Mouse (Mus musculus): ENCODE results near the gene Frs3. TPM values are rescaled to one million over a fixed set of nuclear protein-coding genes. Genes with fewer than 3 reads are reported as not detected.

Gene Frs3
- polyA plus RNA-seq, 1 experiment from 2014 or later, result 2.1 TPM

GRCm38 (mm10) chr17:47671988-47672310 is 16.9 kb upstream of the Frs3 start:
- H3K9me3 ChIP-seq (ENCODE audit: low read length), result no peaks in the 10 kb centered on the region
- ATAC-seq (no peak), DNase-seq (no peak)
- H3K4me3 ChIP-seq (ENCODE audit: low read depth, low read length), result peak overlapping the region; percentile 43
- H3K27me3 ChIP-seq (ENCODE audit: insufficient read depth, low read length), result peaks cover 11% of the 10 kb centered on the region; the same call in 1 of the 2 replicates
- 0 out of 2 replicates have a peak overlapping the region, but pooled peaks have one; percentile 26 for H3K9ac ChIP-seq (replicated peaks)
- TF ChIP-seq EP300 (IDR thresholded peaks at IDR 0.05; ENCODE audit: low read depth) (no peak), CTCF (IDR thresholded peaks at IDR 0.05; ENCODE audit: low read depth) (no peak)
- WGBS (ENCODE audit: insufficient replicate concordance), result 39% methylated on average over 14 of the region's 14 CpGs
- no peak overlapping the region for H3K27ac ChIP-seq (ENCODE audit: low read depth)
- peak overlapping the region; percentile 69 for H3K4me2 ChIP-seq (ENCODE audit: low read depth, low read length)
- peaks cover 5% of the 10 kb centered on the region; the same call in 1 of the 2 replicates for H3K36me3 ChIP-seq (replicated peaks; ENCODE audit: insufficient read depth, low read length)
- peaks cover 7% of the 10 kb centered on the region for H3K4me1 ChIP-seq (ENCODE audit: insufficient read depth)

DNA sequence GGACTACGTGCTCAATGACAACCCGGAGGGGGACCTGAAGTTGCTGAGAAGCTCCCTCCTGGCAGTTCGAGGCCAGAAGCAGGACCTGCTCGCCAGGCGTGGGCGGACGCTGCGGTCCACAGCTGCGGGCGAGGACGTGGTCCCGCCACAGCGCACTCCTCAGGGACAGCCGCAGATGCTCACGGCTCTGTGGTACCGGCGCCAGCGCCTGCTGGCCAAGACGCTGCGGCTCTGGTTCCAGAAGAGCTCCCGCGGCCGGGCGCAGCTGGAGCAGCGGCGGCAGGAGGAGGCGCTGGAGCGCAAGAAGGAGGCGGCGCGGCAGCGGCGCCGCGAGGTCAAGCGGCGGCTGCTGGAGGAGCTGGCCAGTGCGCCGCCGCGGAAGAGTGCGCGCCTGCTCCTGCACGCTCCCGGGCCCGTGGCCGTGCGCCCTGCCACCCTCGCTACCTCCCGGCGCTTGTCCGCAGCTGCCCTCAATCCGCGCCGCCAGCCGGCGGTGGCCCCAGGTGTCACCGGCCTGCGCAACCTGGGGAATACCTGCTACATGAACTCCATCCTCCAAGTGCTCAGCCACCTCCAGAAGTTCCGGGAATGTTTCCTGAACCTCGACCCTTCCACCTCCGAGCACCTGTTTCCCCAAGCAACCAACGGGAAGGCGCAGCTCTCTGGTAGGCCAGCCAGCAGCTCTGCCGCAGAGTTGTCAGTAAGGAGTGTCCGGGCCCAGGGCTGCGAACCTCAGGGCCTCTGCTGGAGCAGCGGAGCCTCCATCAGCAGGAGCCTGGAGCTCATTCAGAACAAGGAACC is 16.3 kb upstream of the Frs3 start:
- Histone ChIP-seq H3K4me1 (ENCODE audit: insufficient read depth) (peaks cover 7% of the 10 kb centered on the region), H3K4me2 (ENCODE audit: low read depth, low read length) (peak overlapping the region; percentile 69), H3K9me3 (ENCODE audit: low read length) (no peaks in the 10 kb centered on the region), H3K27me3 (ENCODE audit: insufficient read depth, low read length) (peaks cover 11% of the 10 kb centered on the region; the same call in 1 of the 2 replicates), H3K36me3 (replicated peaks; ENCODE audit: insufficient read depth, low read length) (peaks cover 5% of the 10 kb centered on the region; the same call in 1 of the 2 replicates), H3K4me3 (ENCODE audit: low read depth, low read length) (peak overlapping the region; percentile 43), H3K9ac (replicated peaks) (0 out of 2 replicates have a peak overlapping the region, but pooled peaks have one; percentile 26), H3K27ac (ENCODE audit: low read depth) (no peak overlapping the region)
- no peak; the same call in 1 of the 2 replicates for TF ChIP-seq CTCF (IDR thresholded peaks at IDR 0.05; ENCODE audit: low read depth)
- TF ChIP-seq EP300 (IDR thresholded peaks at IDR 0.05; ENCODE audit: low read depth), result no peak
- peak; percentile 39 for DNase-seq
- ATAC-seq, result peak; percentile 23; the same call in 1 of the 2 replicates
- WGBS (ENCODE audit: insufficient replicate concordance), result 9% methylated on average over 64 of the region's 68 CpGs

- DNase-seq (peak; percentile 69), ATAC-seq (no peak)
- H3K9ac ChIP-seq (replicated peaks), result no peak overlapping the region
- no peak for TF ChIP-seq EP300 (IDR thresholded peaks at IDR 0.05; ENCODE audit: low read depth)
- TF ChIP-seq CTCF (IDR thresholded peaks at IDR 0.05; ENCODE audit: low read depth), result peak; percentile 90
- no peak overlapping the region for H3K27ac ChIP-seq (ENCODE audit: low read depth)
- H3K4me3 ChIP-seq (ENCODE audit: low read depth, low read length), result no peak overlapping the region
- H3K4me1 ChIP-seq (ENCODE audit: insufficient read depth), result peaks cover 7% of the 10 kb centered on the region
- 27% methylated on average over 9 of the region's 9 CpGs for WGBS (ENCODE audit: insufficient replicate concordance)
- H3K4me2 ChIP-seq (ENCODE audit: low read depth, low read length), result no peak overlapping the region
- no peaks in the 10 kb centered on the region for H3K9me3 ChIP-seq (ENCODE audit: low read length)
- peaks cover 23% of the 10 kb centered on the region for H3K36me3 ChIP-seq (replicated peaks; ENCODE audit: insufficient read depth, low read length)
- peaks cover 11% of the 10 kb centered on the region; the same call in 1 of the 2 replicates for H3K27me3 ChIP-seq (ENCODE audit: insufficient read depth, low read length)
These were observed 12.2 kb upstream of the Frs3 start for GRCm38 (mm10) chr17:47676581-47676980.

DNA sequence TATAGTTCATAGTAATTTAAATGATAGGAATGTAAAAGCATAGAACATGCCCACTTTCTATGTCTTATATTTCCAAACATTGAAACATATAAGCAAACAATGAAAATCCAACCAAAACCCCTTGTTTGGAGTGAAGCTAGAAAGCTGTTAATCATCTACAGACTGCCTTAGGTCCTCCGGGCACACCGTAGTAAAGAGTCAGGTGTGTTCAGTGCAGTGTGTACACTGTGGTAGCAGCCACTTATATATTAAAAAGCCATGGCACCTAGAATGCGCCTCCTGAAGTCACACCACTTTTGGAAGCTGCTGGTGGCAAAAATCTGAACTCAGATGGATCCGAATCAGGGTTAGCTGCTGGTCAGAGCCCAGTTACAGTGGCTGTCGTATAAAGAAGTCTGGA is 10.6 kb upstream of the Frs3 start:
- Histone ChIP-seq H3K36me3 (replicated peaks; ENCODE audit: insufficient read depth, low read length) (peaks cover 23% of the 10 kb centered on the region), H3K27ac (ENCODE audit: low read depth) (no peak overlapping the region)

GRCm38 (mm10) chr17:47678702-47679101 is 10.1 kb upstream of the Frs3 start:
- no peak overlapping the region for H3K27ac ChIP-seq (ENCODE audit: low read depth)
- peaks cover 23% of the 10 kb centered on the region for H3K36me3 ChIP-seq (replicated peaks; ENCODE audit: insufficient read depth, low read length)
- no peak overlapping the region for H3K4me3 ChIP-seq (ENCODE audit: low read depth, low read length)
- H3K4me2 ChIP-seq (ENCODE audit: low read depth, low read length), result no peak overlapping the region
- DNase-seq, result no peak
- TF ChIP-seq EP300 (IDR thresholded peaks at IDR 0.05; ENCODE audit: low read depth) (no peak), CTCF (IDR thresholded peaks at IDR 0.05; ENCODE audit: low read depth) (no peak)
- no peak for ATAC-seq
- no peaks in the 10 kb centered on the region for H3K4me1 ChIP-seq (ENCODE audit: insufficient read depth)
- no peak overlapping the region for H3K9ac ChIP-seq (replicated peaks)
- no peaks in the 10 kb centered on the region for H3K9me3 ChIP-seq (ENCODE audit: low read length)
- no peaks in the 10 kb centered on the region for H3K27me3 ChIP-seq (ENCODE audit: insufficient read depth, low read length)
- WGBS (ENCODE audit: insufficient replicate concordance), result 70% methylated on average over 5 of the region's 5 CpGs

More for the DNA sequence above, 10.6 kb upstream of the Frs3 start:
- Histone ChIP-seq H3K4me1 (ENCODE audit: insufficient read depth) (no peaks in the 10 kb centered on the region), H3K9me3 (ENCODE audit: low read length) (no peaks in the 10 kb centered on the region), H3K27me3 (ENCODE audit: insufficient read depth, low read length) (no peaks in the 10 kb centered on the region), H3K4me2 (ENCODE audit: low read depth, low read length) (no peak overlapping the region), H3K9ac (replicated peaks) (no peak overlapping the region), H3K4me3 (ENCODE audit: low read depth, low read length) (no peak overlapping the region)
- ATAC-seq (peak; percentile 78), DNase-seq (no peak)
- 80% methylated on average over 5 of the region's 5 CpGs for whole genome bisulfite sequencing (ENCODE audit: insufficient replicate concordance)
- TF ChIP-seq CTCF (IDR thresholded peaks at IDR 0.05; ENCODE audit: low read depth), result no peak
- TF ChIP-seq EP300 (IDR thresholded peaks at IDR 0.05; ENCODE audit: low read depth), result no peak

DNA sequence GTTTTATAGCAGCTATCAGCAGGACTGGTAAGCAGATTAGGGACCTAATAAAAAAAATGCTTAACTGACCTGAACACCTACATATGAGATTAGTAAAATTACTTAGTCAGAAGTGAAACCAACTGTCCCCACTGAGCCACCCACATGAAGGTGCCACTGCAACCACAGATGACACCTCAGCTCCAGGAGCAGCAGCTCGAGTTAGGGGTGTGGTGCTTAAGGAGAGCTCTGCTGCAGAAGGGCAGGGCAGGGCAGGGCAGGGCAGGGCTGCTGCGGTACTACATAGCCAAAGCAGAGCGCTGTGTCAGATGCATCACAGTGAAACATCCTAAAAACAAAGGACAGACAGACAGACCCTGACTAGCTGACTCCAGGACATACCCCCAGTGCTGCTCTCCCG is 6.0 kb upstream of the Frs3 start:
- Histone ChIP-seq H3K4me3 (ENCODE audit: low read depth, low read length) (no peak overlapping the region), H3K27me3 (ENCODE audit: insufficient read depth, low read length) (no peaks in the 10 kb centered on the region), H3K36me3 (replicated peaks; ENCODE audit: insufficient read depth, low read length) (peaks cover 42% of the 10 kb centered on the region), H3K9ac (replicated peaks) (no peak overlapping the region), H3K9me3 (ENCODE audit: low read length) (no peaks in the 10 kb centered on the region), H3K4me1 (ENCODE audit: insufficient read depth) (peaks cover 8% of the 10 kb centered on the region), H3K4me2 (ENCODE audit: low read depth, low read length) (no peak overlapping the region), H3K27ac (ENCODE audit: low read depth) (no peak overlapping the region)
- WGBS (ENCODE audit: insufficient replicate concordance), result 63% methylated on average over 4 of the region's 4 CpGs
- ATAC-seq, result no peak
- TF ChIP-seq EP300 (IDR thresholded peaks at IDR 0.05; ENCODE audit: low read depth), result no peak
- TF ChIP-seq CTCF (IDR thresholded peaks at IDR 0.05; ENCODE audit: low read depth), result no peak
- no peak for DNase-seq
